Mouse (Mus musculus): ENCODE data around the gene P3h4.

Gene P3h4

GRCm38 (mm10) chr11:100392958-100393357 is 21.7 kb downstream of the P3h4 start:
- no peak for DNase-seq (ENCODE audit: low read depth)

DNA sequence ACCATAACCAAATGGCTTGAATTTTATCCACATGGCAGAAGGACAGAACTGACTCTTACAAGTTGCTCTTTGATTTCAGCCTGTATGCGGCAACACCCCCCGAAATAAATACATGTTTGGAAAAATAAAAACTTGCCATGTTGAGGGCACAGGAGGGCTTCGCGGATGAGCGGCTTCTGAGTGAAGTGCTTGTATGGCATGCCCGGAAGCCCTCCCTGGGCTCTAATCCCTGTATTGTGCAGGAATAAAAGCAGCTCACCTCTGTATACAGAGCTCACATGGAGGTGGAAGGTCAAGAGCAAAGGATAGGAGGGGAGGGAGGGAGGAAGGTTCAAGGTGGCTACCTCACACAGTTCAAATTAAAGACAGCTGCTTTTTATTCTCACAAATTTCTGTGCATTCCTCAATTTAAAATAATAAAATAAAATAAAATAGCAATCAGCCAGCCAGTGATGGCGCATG is 22.7 kb downstream of the P3h4 start:
- DNase-seq (ENCODE audit: low read depth): no peak

DNA sequence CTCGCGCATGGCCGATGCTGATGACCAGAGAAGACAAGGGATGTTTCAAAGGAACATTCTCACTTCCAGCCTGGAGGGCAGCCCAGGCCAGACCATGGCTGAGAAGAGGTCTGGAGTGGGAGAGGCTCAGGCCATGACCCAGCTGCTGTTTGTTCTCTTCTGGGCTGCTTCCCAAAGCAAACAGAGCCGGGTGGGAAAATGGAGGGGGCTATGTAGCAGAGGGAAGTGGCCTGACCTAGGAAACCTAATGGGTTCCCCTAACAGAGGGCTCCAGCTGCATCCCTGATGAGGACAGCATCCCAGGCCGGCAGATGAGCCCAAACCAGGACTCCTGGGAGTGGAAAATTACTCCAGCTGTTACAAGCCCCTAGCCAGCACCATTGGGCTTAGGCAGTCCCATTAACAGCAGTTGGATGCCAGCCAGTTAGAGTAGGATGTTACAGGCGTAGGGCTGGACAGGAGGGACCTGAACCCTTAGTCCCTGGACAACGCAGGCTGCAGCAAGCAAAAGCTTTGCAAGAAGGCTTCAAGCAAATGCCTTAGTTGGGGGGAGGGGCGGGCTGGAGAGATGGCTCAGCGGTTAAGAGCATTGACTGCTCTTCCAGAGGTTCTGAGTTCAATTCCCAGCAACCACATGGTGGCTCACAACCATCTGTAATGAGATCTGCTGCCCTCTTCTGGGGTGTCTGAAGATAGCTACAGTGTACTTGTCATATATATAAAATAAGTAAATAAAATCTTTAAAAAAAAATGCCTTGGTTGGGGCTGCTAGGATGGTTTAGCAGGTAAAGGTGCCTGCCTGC is 23.4 kb downstream of the P3h4 start:
- DNase-seq (ENCODE audit: low read depth): no peak

DNA sequence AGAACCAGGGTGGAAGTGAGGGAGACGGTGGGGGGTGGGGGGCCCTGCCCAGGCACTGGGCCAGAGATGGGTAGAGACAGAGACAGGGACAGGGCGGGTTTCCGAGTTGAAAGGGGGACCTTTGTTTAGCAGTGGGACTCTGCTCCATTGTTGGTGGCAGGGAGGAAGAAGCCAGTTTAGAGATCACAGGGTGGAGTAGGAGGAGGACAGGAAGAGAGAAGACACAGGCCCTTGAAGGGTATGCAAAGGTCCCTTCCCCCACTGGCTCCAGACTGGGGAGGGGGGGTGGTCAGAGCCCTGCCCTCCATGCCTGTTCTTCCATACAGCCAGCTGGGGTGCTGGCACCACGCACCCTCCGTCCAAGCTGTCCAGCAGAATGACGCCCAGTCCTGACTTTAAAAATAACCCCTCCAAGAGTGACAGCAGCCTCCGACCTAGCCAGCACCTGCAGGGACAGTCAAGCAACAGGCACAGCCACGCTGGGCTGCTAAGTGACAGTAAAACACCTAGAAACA is 24.6 kb downstream of the P3h4 start:
- no peak for DNase-seq (ENCODE audit: low read depth)

- no peak for DNase-seq (ENCODE audit: low read depth)
Observed at GRCm38 (mm10) chr11:100388588-100388987, 26.0 kb downstream of the P3h4 start.

DNA sequence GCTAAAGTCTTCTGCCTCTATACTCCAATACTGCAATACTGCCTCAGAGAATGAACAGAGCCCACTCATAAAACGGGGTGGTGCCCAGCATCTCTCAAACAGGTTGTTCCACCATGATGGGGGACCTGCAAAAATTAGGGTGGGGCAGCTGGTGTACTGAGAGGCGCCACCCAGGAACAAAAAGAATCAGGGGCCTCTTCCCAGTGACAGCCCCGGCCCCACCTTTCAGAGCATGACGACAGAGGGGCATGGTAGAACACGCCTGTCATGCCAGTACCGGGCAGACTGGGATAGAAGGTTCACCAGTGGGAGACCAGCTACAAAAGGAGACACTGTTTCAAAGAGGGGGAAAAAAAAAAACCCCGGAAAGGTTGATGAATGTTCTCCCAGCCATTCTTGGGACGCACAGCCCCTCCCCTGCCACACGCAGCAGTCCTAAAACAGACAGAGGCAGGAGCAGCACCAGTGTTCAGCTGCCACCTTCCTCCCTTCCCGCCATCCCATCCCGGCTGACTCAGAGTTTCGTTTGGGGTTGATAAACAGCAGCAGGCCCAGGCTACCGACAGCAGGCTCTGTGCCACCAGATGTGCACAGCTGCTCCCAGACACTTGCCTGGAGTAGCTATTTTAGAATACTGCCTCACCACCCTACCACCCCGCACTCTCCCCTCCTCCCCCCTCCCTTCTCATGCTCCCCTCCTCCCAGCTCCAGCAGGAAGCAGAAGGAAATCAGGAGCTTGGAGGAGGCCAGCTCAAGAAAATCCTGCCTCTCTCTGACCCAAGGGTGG is 26.9 kb downstream of the P3h4 start:
- DNase-seq (ENCODE audit: low read depth): no peak

- DNase-seq (ENCODE audit: low read depth): no peak
Observed at GRCm38 (mm10) chr11:100387111-100387510, 27.5 kb downstream of the P3h4 start.

DNA sequence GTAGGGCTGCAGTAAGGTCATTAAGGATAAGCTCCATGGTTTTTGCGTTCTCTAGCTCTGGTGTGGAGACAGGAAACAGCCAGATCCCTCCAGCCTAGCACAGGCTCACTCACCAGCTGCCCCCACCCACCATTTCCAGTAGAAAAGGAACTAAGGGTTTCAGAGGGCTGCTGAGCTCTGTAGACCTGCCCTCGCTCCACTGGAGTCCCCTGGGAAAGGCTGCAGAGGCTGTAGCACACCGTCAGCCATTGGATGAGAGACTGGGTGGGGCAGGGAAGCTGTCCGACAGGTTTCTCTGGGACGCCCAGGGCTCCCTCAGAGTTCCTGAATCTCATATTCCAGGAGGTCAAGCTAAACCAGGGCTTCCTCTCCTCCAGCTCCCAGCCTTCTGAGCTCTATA is 28.1 kb downstream of the P3h4 start:
- no peak for DNase-seq (ENCODE audit: low read depth)

DNA sequence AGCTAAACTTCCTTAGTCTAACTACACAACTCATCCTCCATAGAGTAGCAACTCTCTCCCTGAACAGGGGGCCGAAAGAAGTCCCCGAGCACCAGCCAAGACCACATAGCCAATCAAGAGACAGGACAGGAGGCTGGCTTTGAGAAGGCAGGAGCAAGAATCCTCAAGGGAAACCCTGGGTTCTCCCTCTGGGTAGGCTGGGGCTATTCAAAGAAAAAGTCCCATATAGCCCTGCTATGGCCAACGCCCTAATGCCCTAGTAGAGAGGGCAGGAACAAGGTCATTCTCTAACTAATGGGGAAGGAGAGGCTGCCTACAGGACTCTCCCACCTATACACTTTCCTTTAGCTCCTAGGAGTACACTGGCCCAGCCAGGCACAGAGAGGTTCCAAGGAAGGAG is 29.6 kb downstream of the P3h4 start:
- no peak for DNase-seq (ENCODE audit: low read depth)

DNA sequence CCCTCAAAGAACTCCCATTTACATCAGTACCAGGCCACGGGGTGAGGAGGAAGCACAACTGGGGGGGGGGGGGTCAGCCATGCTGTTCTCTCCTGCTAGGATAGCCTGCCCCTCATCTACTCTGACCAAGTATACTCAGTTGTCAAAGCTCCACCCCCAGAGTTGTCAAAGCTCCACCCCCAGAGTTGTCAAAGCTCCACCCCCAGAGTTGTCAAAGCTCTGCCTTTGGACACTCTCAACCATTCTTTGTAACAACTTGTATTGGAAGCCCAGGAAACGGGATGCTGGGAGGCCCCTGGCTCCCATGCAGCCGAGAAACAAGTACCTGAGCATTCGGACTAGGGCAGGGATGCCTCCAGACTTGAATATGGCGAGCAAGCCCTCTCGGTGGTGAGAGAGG is 32.0 kb downstream of the P3h4 start:
- DNase-seq (ENCODE audit: low read depth): no peak

DNA sequence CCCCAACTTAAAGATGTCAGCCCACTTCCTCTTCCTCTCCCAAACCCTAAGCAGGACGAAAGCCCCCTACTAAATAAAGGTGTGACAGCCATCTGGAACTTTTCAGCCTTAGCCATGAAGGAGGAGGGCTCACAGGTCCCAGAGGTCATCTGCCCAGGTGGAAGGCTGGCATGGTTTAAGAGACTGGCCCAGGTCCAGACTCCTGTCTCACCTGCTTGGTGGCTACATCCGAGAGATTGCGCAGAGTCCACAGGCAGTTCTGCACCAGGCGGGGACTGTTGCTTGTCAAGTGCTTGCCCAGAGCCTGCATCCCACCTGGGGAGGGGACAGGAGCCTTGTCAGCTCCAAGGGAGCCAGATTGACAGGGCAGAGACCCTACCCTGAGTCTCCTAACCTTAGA is 35.3 kb downstream of the P3h4 start:
- no peak for DNase-seq (ENCODE audit: low read depth)

GRCm38 (mm10) chr11:100378446-100378845 is 36.2 kb downstream of the P3h4 start:
- no peak for DNase-seq (ENCODE audit: low read depth)

DNA sequence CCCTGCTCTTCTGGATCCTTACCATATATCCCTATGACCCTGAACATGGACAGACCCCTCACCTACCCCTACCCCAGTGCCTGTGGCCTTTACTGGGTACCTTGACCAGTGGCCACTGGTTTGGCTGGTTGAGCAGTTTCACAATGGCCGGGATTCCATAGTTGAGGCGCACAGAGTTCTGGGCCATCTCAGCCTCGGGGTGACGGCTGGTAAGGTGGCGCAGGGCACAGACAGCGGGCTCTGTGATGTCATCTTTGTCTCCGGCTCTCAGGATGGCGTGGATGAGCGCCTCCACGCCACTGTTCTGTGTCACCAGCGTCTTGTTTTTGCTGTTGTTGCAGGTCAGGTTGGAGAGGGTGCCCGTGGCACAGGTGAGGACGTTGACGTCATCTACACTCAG is 36.6 kb downstream of the P3h4 start:
- DNase-seq (ENCODE audit: low read depth): no peak

DNA sequence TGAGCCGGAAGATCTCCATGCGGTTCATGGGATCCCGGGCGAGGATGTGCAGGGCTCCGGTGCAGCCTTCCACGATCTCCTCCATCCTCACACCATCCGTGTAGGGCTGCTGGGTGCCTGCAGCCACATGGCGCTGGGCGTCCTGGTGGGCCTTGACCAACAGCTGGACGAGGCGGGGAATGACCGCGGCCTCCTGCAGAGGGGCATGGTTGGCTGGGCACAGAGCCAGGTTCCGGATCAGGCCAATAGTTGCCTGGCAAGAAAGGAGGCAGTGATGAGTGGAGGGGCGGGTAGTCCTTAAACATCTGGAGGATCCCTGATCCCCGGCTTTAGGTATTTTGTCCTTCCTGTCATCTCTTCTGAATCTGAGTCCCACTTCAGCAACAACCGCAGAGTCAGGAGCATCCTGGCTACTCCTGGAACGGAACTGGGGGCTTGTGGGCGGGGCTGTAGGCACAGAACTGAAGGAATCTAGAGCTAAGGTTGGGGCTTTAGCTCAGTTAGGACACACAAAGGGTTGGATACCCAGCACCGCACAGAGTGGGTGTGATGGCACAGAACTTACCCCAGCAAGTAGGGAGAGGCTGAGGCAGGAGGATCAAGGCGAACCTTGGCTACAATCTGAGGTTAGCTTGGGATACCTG is 37.8 kb downstream of the P3h4 start:
- DNase-seq (ENCODE audit: low read depth): no peak

DNA sequence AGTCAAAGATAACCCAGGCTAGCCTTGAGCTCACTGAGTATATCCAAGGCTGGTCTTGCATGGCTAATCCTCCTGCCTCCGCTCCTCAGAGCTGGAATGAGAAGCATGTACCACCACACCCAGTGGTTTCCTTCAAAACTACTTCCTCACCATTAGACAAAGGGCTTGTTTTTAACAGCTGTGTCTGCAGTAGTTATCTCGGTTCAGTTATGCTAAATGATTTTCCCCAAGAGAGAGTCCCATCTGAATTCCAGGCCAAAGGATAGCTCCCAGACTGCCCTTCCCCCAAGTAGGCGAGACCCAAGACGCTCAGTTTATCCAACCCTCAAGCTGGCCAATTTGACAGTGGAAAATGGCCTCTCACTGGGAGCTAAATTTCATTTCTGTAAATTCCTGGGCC is 38.6 kb downstream of the P3h4 start:
- no peak for DNase-seq (ENCODE audit: low read depth)

DNA sequence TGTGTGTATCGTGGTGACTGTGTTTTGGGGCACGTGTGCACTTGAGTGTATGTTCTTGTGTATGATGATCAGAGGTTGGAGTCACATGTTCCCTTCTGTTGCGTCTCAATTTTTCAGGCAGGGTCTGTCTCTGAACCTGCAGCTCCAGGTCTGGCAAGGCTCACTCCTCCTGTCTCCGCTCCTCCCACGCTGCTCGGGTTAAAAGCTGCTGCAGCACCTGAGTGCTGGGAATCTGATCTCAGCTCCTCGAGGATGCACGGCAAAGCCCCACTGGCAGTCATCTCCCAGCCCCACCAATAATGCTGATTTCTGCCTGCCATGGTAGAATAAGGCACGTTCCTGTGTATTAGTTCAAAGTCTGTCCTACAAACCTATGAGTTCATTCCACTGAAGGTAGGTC is 39.5 kb downstream of the P3h4 start:
- no peak for DNase-seq (ENCODE audit: low read depth)

DNA sequence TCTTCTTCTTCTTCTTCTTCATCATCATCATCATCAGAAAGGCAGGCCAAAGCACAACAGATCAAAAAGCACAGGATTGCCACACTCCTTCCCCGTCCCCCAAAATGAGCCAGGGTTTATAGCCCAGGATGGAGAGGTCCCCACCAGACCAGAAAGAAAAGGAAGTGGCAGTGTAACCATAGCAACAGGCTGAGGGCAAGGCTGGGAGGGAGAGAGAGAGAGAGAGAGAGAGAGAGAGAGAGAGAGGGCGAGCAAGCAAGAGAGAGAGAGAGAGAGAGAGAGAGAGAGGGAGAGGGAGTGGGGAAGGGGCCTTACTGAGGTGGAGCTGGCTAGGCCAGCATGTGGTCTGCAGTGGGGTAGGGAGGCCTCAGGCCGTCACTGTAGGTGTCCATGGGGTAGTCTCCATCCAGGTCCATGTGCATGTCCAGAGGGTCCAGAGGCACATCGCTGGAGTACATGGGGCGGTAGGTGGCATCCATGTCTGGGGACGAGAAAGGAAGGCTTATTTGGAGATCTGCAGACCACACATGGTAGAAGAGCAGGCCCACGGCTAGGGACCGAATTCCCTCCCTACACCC is 42.6 kb downstream of the P3h4 start:
- DNase-seq (ENCODE audit: low read depth): peak; percentile 36

DNA sequence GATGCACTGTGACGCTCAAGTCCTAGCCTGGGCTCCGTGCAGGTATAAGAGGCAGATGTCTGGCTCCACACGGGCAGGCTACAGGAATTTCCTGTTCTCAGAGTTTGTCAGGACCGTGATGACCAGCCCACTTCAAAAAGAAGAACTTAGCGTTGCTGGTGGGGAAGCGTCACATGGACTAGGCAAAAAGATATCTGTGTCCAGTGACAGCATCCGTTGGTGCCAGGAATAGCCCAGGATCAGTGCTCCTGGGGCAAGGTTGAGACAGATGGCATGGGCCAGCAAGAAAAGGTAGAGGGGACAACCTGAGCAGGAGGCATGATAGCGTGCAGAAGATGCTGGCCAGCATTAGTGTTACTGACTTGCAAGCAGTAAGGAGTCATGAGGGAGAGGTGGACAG is 44.8 kb downstream of the P3h4 start:
- no peak for DNase-seq (ENCODE audit: low read depth)

GRCm38 (mm10) chr11:100369145-100369544 is 45.5 kb downstream of the P3h4 start:
- no peak for DNase-seq (ENCODE audit: low read depth)

DNA sequence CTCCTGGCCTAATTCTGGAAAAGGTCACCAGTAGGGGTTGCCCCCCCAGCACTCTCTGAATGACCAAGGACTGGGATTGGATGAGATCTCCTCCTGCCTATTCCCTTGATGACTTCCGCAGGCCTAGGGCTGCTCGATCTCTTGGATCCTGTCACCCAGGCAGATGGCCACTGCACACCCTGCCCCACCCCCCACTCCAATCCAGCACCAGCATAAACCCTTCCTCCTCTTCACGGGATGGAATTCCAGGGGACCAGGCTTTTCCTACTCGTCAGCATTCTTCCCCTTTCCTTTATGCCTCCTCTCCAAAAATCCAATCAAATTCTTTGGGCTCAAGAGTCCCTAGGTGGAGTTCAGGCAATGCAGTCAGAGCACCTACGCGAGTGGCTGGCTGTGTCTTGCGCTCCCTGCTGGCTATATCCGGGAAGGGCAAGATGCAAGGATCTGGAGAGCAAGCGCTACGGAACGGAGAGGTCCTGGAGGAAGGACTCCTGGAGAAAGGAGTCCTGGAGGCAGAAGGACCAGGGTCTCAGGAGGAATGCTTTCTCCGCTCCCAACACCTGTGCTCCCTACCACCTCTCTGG is 51.6 kb downstream of the P3h4 start:
- DNase-seq (ENCODE audit: low read depth): peak; percentile 43

DNA sequence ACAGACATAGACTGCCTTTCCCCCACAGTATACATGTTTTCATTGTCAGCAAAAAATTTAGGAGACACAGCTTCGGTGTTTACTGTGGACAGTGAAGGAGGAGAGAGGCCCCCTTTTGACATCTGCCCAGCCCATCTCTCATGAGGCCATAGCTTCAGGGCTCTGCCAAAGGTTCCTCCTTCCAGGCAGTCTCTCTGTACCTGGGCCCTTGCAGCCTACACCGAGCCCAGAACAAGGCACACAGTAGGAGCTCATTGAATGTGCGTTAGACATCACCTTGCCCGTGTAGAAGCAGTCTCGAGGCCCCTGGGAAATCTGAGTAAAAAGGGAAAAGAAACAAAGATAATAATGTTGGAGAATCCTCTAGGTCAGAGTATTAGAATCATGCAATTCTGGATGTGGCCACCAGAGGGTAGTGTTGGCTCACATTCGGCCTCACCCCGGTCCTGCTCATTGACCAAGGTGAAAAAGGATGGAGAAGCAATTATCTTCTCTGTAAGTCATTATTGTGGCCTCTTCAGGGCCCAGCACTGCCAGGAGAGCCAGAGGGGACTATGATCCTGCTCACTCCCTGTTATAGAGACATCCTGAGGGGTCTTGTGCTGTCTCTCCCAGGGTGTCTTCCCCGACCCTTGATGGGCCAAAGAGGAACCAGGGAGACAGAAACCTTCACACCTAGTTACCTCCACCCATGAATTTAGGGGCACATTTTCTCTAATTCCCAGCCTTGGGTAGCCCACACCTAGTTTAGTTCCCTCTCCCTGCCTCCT is 52.2 kb downstream of the P3h4 start:
- DNase-seq (ENCODE audit: low read depth): peak; percentile 67
